Mouse (Mus musculus) macrophage (primary cell): ENCODE data around the gene Zscan29. TPM values are rescaled to one million over a fixed set of nuclear protein-coding genes. Genes with fewer than 3 reads are reported as not detected.

Experiments used
- polyA plus RNA-seq: library from polyadenylated mRNA; stranded (reverse); fragments of 250-400 nt; gene quantifications from 3 replicates; pipeline ENCODE4 v1.2.4, GENCODE M21; 2018; ENCODE audit warnings: inconsistent platforms

Gene Zscan29
- polyA plus RNA-seq, 1 experiment from 2014 or later = 22.3 TPM

Other genes with a start within 250 kb of the Zscan29 start
- 5.4 to 7.0 TPM (median 7.0 TPM) in 3 replicates for gene Ubr1, start 200.4 kb downstream of the Zscan29 start, polyA plus RNA-seq
- 9.6 to 11.4 TPM (median 10.7 TPM) in 3 replicates for gene Tmem62, start 194.1 kb downstream of the Zscan29 start, polyA plus RNA-seq
- 34.5 to 42.7 TPM (median 39.1 TPM) in 3 replicates for gene Ccndbp1, start 162.7 kb downstream of the Zscan29 start, polyA plus RNA-seq
- not detected in 3 replicates for gene Epb42, start 134.1 kb downstream of the Zscan29 start, polyA plus RNA-seq
- not detected in 3 replicates for gene Tgm5, start 85.3 kb downstream of the Zscan29 start, polyA plus RNA-seq
- not detected in 3 replicates for gene Tgm7, start 61.3 kb downstream of the Zscan29 start, polyA plus RNA-seq
- gene Adal, start 30.7 kb downstream of the Zscan29 start, polyA plus RNA-seq = 7.0 to 7.9 TPM (median 7.1 TPM) in 3 replicates
- gene Lcmt2, start 30.5 kb downstream of the Zscan29 start, polyA plus RNA-seq = 4.3 to 10.6 TPM (median 10.2 TPM) in 3 replicates
- gene Tubgcp4, start 471 bp downstream of the Zscan29 start, polyA plus RNA-seq = 26.7 to 37.4 TPM (median 35.5 TPM) in 3 replicates
- gene Trp53bp1, start 100.3 kb upstream of the Zscan29 start, polyA plus RNA-seq = 8.6 to 12.8 TPM (median 10.5 TPM) in 3 replicates
- gene Map1a, start 118.5 kb upstream of the Zscan29 start, polyA plus RNA-seq = 0.02 to 0.24 TPM in 2 of 3 replicates, not detected in the other
- gene Ppip5k1, start 184.3 kb upstream of the Zscan29 start, polyA plus RNA-seq = 9.7 to 11.8 TPM (median 10.4 TPM) in 3 replicates
- not detected in 3 replicates for gene Ckmt1, start 186.6 kb upstream of the Zscan29 start, polyA plus RNA-seq
- not detected in 3 replicates for gene Strc, start 216.0 kb upstream of the Zscan29 start, polyA plus RNA-seq
- 359 to 654 TPM (median 440 TPM) in 3 replicates for gene Pdia3, start 242.7 kb upstream of the Zscan29 start, polyA plus RNA-seq
- 0.42 to 0.65 TPM (median 0.48 TPM) in 3 replicates for gene Catsper2, start 242.7 kb upstream of the Zscan29 start, polyA plus RNA-seq